Mouse (Mus musculus) spleen, adult 2 months (tissue): Measurements from ENCODE around the gene Tmem262.

Experiments
- CTCF ChIP-seq: fragments of 200-500 bp; IDR thresholded peaks from 2 replicates; pipeline ENCODE4 v1.5.1; 2011; ENCODE audit warnings: mild to moderate bottlenecking, inconsistent platforms; ENCODE audit not compliant: insufficient read depth, insufficient read length, insufficient replicate concordance; ENCODE audit errors: extremely low read depth
- POLR2A ChIP-seq: fragments of 200-500 bp; IDR thresholded peaks from 2 replicates; pipeline ENCODE4 v1.6.1; 2011; ENCODE audit warnings: low read depth, low read length, inconsistent platforms

GRCm38 (mm10) chr19:6104476-6104875, 24.6 kb downstream of the Tmem262 start:
- TF ChIP-seq CTCF (no peak), POLR2A (no peak)
